ENCODE assay signal across 7 mouse cellular contexts in genomic region chr11:74833536-74834358, GRCm38 (mm10). TPM values are rescaled to one million over a fixed set of nuclear protein-coding genes. Genes with fewer than 3 reads are reported as not detected.
A peak's percentile ranks its signal among the peaks of the same experiment; 100 is the strongest.
DNase-seq lines count a peak whose midpoint lies in the region; ATAC-seq lines count a peak whose summit lies in the region.

No protein-coding gene starts in this region.

- WGBS in forebrain, embryonic 12.5 days, result 88% methylated on average over 8 of the region's 8 CpGs
- 85% methylated on average over 8 of the region's 8 CpGs for WGBS in neural tube, embryonic 15.5 days

- H3K4me2 ChIP-seq in forebrain, embryonic 12.5 days, result peak overlapping the region; percentile 85
- H3K4me2 ChIP-seq in neural tube, embryonic 15.5 days, result peak overlapping the region; percentile 90

- no peaks in the 10 kb centered on the region for H3K9me3 ChIP-seq in forebrain, embryonic 12.5 days
- H3K9me3 ChIP-seq in neural tube, embryonic 15.5 days (replicated peaks), result no peaks in the 10 kb centered on the region

- peaks cover 59% of the 10 kb centered on the region for H3K4me1 ChIP-seq in forebrain, embryonic 12.5 days
- peaks cover 65% of the 10 kb centered on the region for H3K4me1 ChIP-seq in neural tube, embryonic 15.5 days

- no peaks in the 10 kb centered on the region for H3K36me3 ChIP-seq in forebrain, embryonic 12.5 days (replicated peaks)
- H3K36me3 ChIP-seq in neural tube, embryonic 15.5 days, result no peaks in the 10 kb centered on the region

- no peak for ATAC-seq in forebrain, embryonic 12.5 days (ENCODE audit: low FRiP score)
- ATAC-seq in neural tube, embryonic 15.5 days (ENCODE audit: low FRiP score), result no peak

- H3K27me3 ChIP-seq in forebrain, embryonic 12.5 days, result no peaks in the 10 kb centered on the region
- H3K27me3 ChIP-seq in neural tube, embryonic 15.5 days (replicated peaks), result no peaks in the 10 kb centered on the region

- H3K9ac ChIP-seq in forebrain, embryonic 12.5 days, result peak overlapping the region; percentile 83
- peak overlapping the region; percentile 94 for H3K9ac ChIP-seq in neural tube, embryonic 15.5 days (replicated peaks)

- DNase-seq in ovary, postnatal 36 days (ENCODE audit: low spot score), result peak; percentile 10
- no peak for DNase-seq in ovary, adult 18-20 months (ENCODE audit: low spot score)
- peak; percentile 54 to 77 for DNase-seq in kidney, postnatal 25 days
- DNase-seq in left cerebral cortex, adult 18-20 months (ENCODE audit: low spot score in 2 of 2), result no peak
- no peak for DNase-seq in urinary bladder, postnatal 25 days (ENCODE audit: low spot score)

- H3K27ac ChIP-seq in forebrain, embryonic 12.5 days, result peak overlapping the region; percentile 90; the same call in 1 of the 2 replicates
- no peak overlapping the region; the same call in 1 of the 2 replicates for H3K27ac ChIP-seq in neural tube, embryonic 15.5 days (replicated peaks)

- H3K4me3 ChIP-seq in forebrain, embryonic 12.5 days (replicated peaks), result peak overlapping the region; percentile 83
- peak overlapping the region; percentile 99 for H3K4me3 ChIP-seq in neural tube, embryonic 15.5 days (replicated peaks)

RNA-seq across cellular contexts. Expression of gene Mnt, which starts 3.0 kb away (rescaled TPM):
- 7.2 and 8.1 TPM in 2 replicates for polyA plus RNA-seq in forebrain, embryonic 12.5 days (2016; fragmentation: Nextera tagmentation; extraction: Ambion mirVana)
- polyA plus RNA-seq in neural tube, embryonic 15.5 days (2015; fragmentation: Nextera tagmentation; extraction: Ambion mirVana), result 7.0 and 7.3 TPM in 2 replicates
- 10 to 100 TPM; 35.1 to 36.0 TPM for total RNA-seq in left cerebral cortex, adult 18-20 months (2021)

Comparison
In these comparisons a context has a peak if more than half of its experiments do, and no peak if none do; other contexts are left out.
1. DNase-seq: peak in ovary, postnatal 36 days (single experiment) and kidney, postnatal 25 days (2 of 2); none in ovary, adult 18-20 months (single experiment), left cerebral cortex, adult 18-20 months (0 of 2) and urinary bladder, postnatal 25 days (single experiment).